Mouse (Mus musculus): ENCODE results near the gene Acyp2.

GRCm38 (mm10) chr11:30570568-30570967, 78.8 kb downstream of the Acyp2 start:
- TF ChIP-seq CTCF (IDR thresholded peaks at IDR 0.05; ENCODE audit: low read depth, low read length) = no peak
- TF ChIP-seq POLR2A (IDR thresholded peaks at IDR 0.05; ENCODE audit: insufficient read depth, low read length) = no peak
- TF ChIP-seq EP300 (IDR thresholded peaks at IDR 0.05; ENCODE audit: insufficient read depth, low read depth, low read length) = no peak
